Mouse (Mus musculus) kidney, postnatal 0 days (tissue): ENCODE data around the gene Cdc42ep3. TPM values are rescaled to one million over a fixed set of nuclear protein-coding genes. Genes with fewer than 3 reads are reported as not detected.

Source experiments
- ATAC-seq: fragments of 200-750 bp; cut with Nextera tagmentation; replicated peaks from 2 replicates; pipeline ENCODE4 v1.8.0; 2017; ENCODE audit warnings: low read depth, moderate number of reproducible peaks, moderate TSS enrichment, moderate library complexity; ENCODE audit not compliant: low FRiP score
- DNase-seq: peaks from one replicate; pipeline ENCODE4 v3.0.0-alpha.2; 2016; ENCODE audit warnings: low spot score
- H3K27ac ChIP-seq: fragments of 300-500 bp; sonication (generic); 2 replicates; pipeline ENCODE4 v1.5.1; 2014; ENCODE audit warnings: mild to moderate bottlenecking
- H3K27me3 ChIP-seq: fragments of 300-500 bp; sonication (generic); 2 replicates; pipeline ENCODE4 v1.6.1; 2014; ENCODE audit warnings: low read length, mixed read lengths; ENCODE audit not compliant: insufficient read depth
- H3K36me3 ChIP-seq: fragments of 300-500 bp; sonication (generic); 2 replicates; pipeline ENCODE4 v1.6.1; 2014; ENCODE audit warnings: low read length, mixed read lengths; ENCODE audit not compliant: insufficient read depth
- H3K4me1 ChIP-seq: fragments of 300-500 bp; sonication (generic); replicated peaks from 2 replicates; pipeline ENCODE4 v1.6.1; 2014; ENCODE audit warnings: antibody characterized with exemption, low read length, mixed read lengths; ENCODE audit not compliant: insufficient read depth
- H3K4me2 ChIP-seq: fragments of 300-500 bp; sonication (generic); 2 replicates; pipeline ENCODE4 v1.6.1; 2014; ENCODE audit warnings: mild to moderate bottlenecking, low read length, moderate library complexity, mixed read lengths
- H3K4me3 ChIP-seq: fragments of 300-500 bp; sonication (generic); replicated peaks from 2 replicates; pipeline ENCODE4 v1.5.1; 2014; ENCODE audit warnings: low read depth, low read length
- H3K9ac ChIP-seq: fragments of 300-500 bp; sonication (generic); 2 replicates; pipeline ENCODE4 v1.6.1; 2014; ENCODE audit warnings: low read depth, low read length
- H3K9me3 ChIP-seq: fragments of 300-500 bp; sonication (generic); replicated peaks from 2 replicates; pipeline ENCODE4 v1.6.1; 2016; ENCODE audit warnings: low read length, inconsistent platforms, mixed read lengths
- CTCF ChIP-seq: IDR thresholded peaks from 2 replicates; pipeline ENCODE4 v1.5.1; 2016; ENCODE audit warnings: antibody characterized with exemption, low read depth, mild to moderate bottlenecking, moderate library complexity
- WGBS: fragments of 180-500 bp; shearing (Covaris S2); extraction: QIAGEN DNeasy Blood & Tissue Kit; methylation state at CpG from one replicate; pipeline ENCODE4 v1.1.7; 2014; 5-methylcytosine and 5-hydroxymethylcytosine counted together
- polyA plus RNA-seq: library from polyadenylated mRNA; unstranded; fragments of >200 nt; fragmentation: Nextera tagmentation; extraction: Ambion mirVana; gene quantifications from 2 replicates; pipeline ENCODE4 v1.2.1, GENCODE M21; 2015

The Cdc42ep3 gene
- polyA plus RNA-seq, 1 experiment from 2014 or later: 51.8 TPM

- H3K9me3 ChIP-seq: no peaks in the 10 kb centered on the region
- no peak overlapping the region for H3K27ac ChIP-seq
- H3K4me3 ChIP-seq: no peak overlapping the region
- DNase-seq (no peak), ATAC-seq (no peak)
- 86% methylated on average over 4 of the region's 4 CpGs for WGBS
- 0 out of 2 replicates have a peak, but pooled peaks cover 3% of the 10 kb centered on the region for H3K36me3 ChIP-seq
- no peak overlapping the region for H3K9ac ChIP-seq
- no peak for TF ChIP-seq CTCF
- peaks cover 3% of the 10 kb centered on the region; the same call in 1 of the 2 replicates for H3K4me1 ChIP-seq
- no peaks in the 10 kb centered on the region for H3K27me3 ChIP-seq
- H3K4me2 ChIP-seq: no peak overlapping the region
Observed at GRCm38 (mm10) chr17:79347291-79347690, 7.6 kb downstream of the Cdc42ep3 start.

GRCm38 (mm10) chr17:79345001-79345709, 9.7 kb downstream of the Cdc42ep3 start:
- no peaks in the 10 kb centered on the region for H3K27me3 ChIP-seq
- no peak overlapping the region for H3K27ac ChIP-seq
- no peak overlapping the region for H3K9ac ChIP-seq
- H3K36me3 ChIP-seq: 0 out of 2 replicates have a peak, but pooled peaks cover under 1% of the 10 kb centered on the region
- no peak overlapping the region for H3K4me2 ChIP-seq
- DNase-seq (no peak), ATAC-seq (no peak)
- WGBS: 74% methylated on average over 25 of the region's 25 CpGs
- H3K4me1 ChIP-seq: peaks cover 3% of the 10 kb centered on the region; the same call in 1 of the 2 replicates
- H3K4me3 ChIP-seq: no peak overlapping the region
- no peak for TF ChIP-seq CTCF
- H3K9me3 ChIP-seq: no peaks in the 10 kb centered on the region

- no peak for TF ChIP-seq CTCF
- no peaks in the 10 kb centered on the region for H3K9me3 ChIP-seq
- no peaks in the 10 kb centered on the region; the same call in 1 of the 2 replicates for H3K4me1 ChIP-seq
- DNase-seq (no peak), ATAC-seq (no peak)
- H3K27ac ChIP-seq: no peak overlapping the region
- 69% methylated on average over 5 of the region's 5 CpGs for WGBS
- H3K36me3 ChIP-seq: no peaks in the 10 kb centered on the region
- no peak overlapping the region for H3K9ac ChIP-seq
- no peak overlapping the region for H3K4me2 ChIP-seq
- H3K4me3 ChIP-seq: no peak overlapping the region
- no peaks in the 10 kb centered on the region for H3K27me3 ChIP-seq
Observed at GRCm38 (mm10) chr17:79343334-79343946, 11.5 kb downstream of the Cdc42ep3 start.

GRCm38 (mm10) chr17:79342639-79343333, 12.1 kb downstream of the Cdc42ep3 start:
- Histone ChIP-seq H3K36me3 (no peaks in the 10 kb centered on the region), H3K4me1 (no peaks in the 10 kb centered on the region; the same call in 1 of the 2 replicates), H3K4me2 (no peak overlapping the region), H3K27ac (no peak overlapping the region), H3K9me3 (no peaks in the 10 kb centered on the region), H3K27me3 (no peaks in the 10 kb centered on the region), H3K4me3 (no peak overlapping the region), H3K9ac (no peak overlapping the region)
- WGBS: 60% methylated on average over 3 of the region's 3 CpGs
- no peak for DNase-seq
- TF ChIP-seq CTCF: no peak
- ATAC-seq: no peak

- Histone ChIP-seq H3K4me3 (no peak overlapping the region), H3K9me3 (no peaks in the 10 kb centered on the region), H3K9ac (no peak overlapping the region), H3K27me3 (no peaks in the 10 kb centered on the region), H3K4me2 (no peak overlapping the region), H3K36me3 (no peaks in the 10 kb centered on the region), H3K27ac (no peak overlapping the region), H3K4me1 (no peaks in the 10 kb centered on the region)
- no peak for ATAC-seq
- no peak for DNase-seq
- no peak for TF ChIP-seq CTCF
- WGBS: 73% methylated on average over 7 of the region's 7 CpGs
Observed at GRCm38 (mm10) chr17:79341946-79342470, 12.9 kb downstream of the Cdc42ep3 start.

- 60% methylated on average over 3 of the region's 3 CpGs for WGBS
- H3K4me2 ChIP-seq: no peak overlapping the region
- H3K36me3 ChIP-seq: no peaks in the 10 kb centered on the region
- H3K9ac ChIP-seq: no peak overlapping the region
- DNase-seq (no peak), ATAC-seq (no peak)
- H3K4me3 ChIP-seq: no peak overlapping the region
- H3K27ac ChIP-seq: no peak overlapping the region
- H3K4me1 ChIP-seq: no peaks in the 10 kb centered on the region
- H3K27me3 ChIP-seq: no peaks in the 10 kb centered on the region
- no peak for TF ChIP-seq CTCF
- no peaks in the 10 kb centered on the region for H3K9me3 ChIP-seq
Observed at GRCm38 (mm10) chr17:79337494-79337893, 17.4 kb downstream of the Cdc42ep3 start.
